Mouse (Mus musculus): ENCODE data around the gene Syt1. TPM values are rescaled to one million over a fixed set of nuclear protein-coding genes. Genes with fewer than 3 reads are reported as not detected.

Syt1 gene
- polyA plus RNA-seq (2017; shearing (Covaris generic)): under 1 TPM in 1 of 2 experiments, not detected in 1; 0.21 TPM

GRCm38 (mm10) chr10:109010241-109011193, at the start of gene Syt1:
Syt1 (minus strand) TSS chr10:109010982.

DNA sequence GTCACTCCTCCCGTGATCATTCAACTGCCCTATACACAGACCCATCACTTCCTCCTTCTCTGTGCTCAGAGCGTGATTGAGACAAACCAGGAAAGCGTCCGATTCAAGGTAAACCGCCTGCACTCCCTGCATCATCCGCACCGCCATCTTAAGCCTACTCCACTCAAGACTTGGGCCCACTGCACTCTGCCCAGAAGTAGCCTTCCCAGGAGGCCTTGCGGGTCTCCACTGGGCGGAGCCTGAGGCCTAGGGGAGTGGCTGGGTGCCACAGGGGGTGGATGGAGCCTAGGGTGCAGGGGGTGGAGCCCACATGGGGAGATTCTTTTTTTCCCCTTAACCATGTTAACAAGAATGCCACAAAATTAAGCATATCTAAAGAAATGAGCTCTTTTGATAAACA, 310.8 kb downstream of the Syt1 start, which contains the start of gene Gm5136:
Gene Gm5136 (minus strand): TSS at position 215 of the 400 bp plus-strand sequence.

All from activated CD4-positive, CD25-positive, alpha-beta regulatory T cell (primary cell).